Mouse (Mus musculus) mammary gland, adult 2 months (tissue): ENCODE data around the gene Psmc4. TPM values are rescaled to one million over a fixed set of nuclear protein-coding genes. Genes with fewer than 3 reads are reported as not detected.

Source experiments
- polyA plus RNA-seq: library from polyadenylated mRNA; depleted of rRNA; stranded (reverse); fragments of >200 nt; gene quantifications from 2 replicates; pipeline ENCODE4 v1.2.3, GENCODE M21; 2012; ENCODE audit warnings: low replicate concordance; rRNA removed

Gene Psmc4
- polyA plus RNA-seq: 77.8 and 97.0 TPM in 2 replicates

GRCm38 (mm10) chr7:28049476-28050409 lies at the start of gene Psmc4:
Gene Psmc4 (minus strand): TSS chr7:28050101.

GRCm38 (mm10) chr7:28070531-28071298 lies 20.8 kb upstream of the Psmc4 start, which contains the start of gene Fcgbp:
Gene Fcgbp (plus strand): TSS chr7:28071236.

GRCm38 (mm10) chr7:28013549-28014444 lies 36.1 kb downstream of the Psmc4 start, which contains the start of gene Zfp850:
Gene Zfp850 (minus strand): TSS chr7:28014115.

Other genes starting within 250 kb of the Psmc4 start
- 0.45 and 1.0 TPM in 2 replicates for gene Zfp626, start 242.9 kb downstream of the Psmc4 start, polyA plus RNA-seq
- 0.26 and 0.86 TPM in 2 replicates for gene Zfp59, start 211.5 kb downstream of the Psmc4 start, polyA plus RNA-seq
- 0.68 and 1.1 TPM in 2 replicates for gene Zfp607a, start 192.6 kb downstream of the Psmc4 start, polyA plus RNA-seq
- 1.4 and 2.8 TPM in 2 replicates for gene Zfp974, start 120.6 kb downstream of the Psmc4 start, polyA plus RNA-seq
- 0.98 and 2.9 TPM in 2 replicates for gene Zfp780b, start 70.9 kb downstream of the Psmc4 start, polyA plus RNA-seq
- gene Zfp850, start 36.0 kb downstream of the Psmc4 start, polyA plus RNA-seq: 0.27 and 0.63 TPM in 2 replicates
- gene Fcgbp, start 21.1 kb upstream of the Psmc4 start, polyA plus RNA-seq: 45.0 and 51.2 TPM in 2 replicates
- gene 9530053A07Rik, start 79.4 kb upstream of the Psmc4 start, polyA plus RNA-seq: not detected in 2 replicates
- 32.1 and 36.7 TPM in 2 replicates for gene Fbl, start 119.6 kb upstream of the Psmc4 start, polyA plus RNA-seq
- 66.0 and 77.5 TPM in 2 replicates for gene Dyrk1b, start 129.4 kb upstream of the Psmc4 start, polyA plus RNA-seq
- 2.6 and 9.5 TPM in 2 replicates for gene Eid2, start 217.8 kb upstream of the Psmc4 start, polyA plus RNA-seq
- gene Eid2b, start 227.6 kb upstream of the Psmc4 start, polyA plus RNA-seq: 7.4 and 19.4 TPM in 2 replicates
- not detected in 2 replicates for gene Selenov, start 241.1 kb upstream of the Psmc4 start, polyA plus RNA-seq